Mouse (Mus musculus) kidney, embryonic 16.5 days (tissue): Measurements from ENCODE around the gene Trove2. TPM values are rescaled to one million over a fixed set of nuclear protein-coding genes. Genes with fewer than 3 reads are reported as not detected.
A peak's percentile ranks its signal among the peaks of the same experiment; 100 is the strongest.

Source experiments
- ATAC-seq: fragments of 200-750 bp; cut with Nextera tagmentation; 2 replicates; pipeline ENCODE4 v1.8.0; 2017; ENCODE audit warnings: moderate TSS enrichment; ENCODE audit not compliant: low FRiP score, low TSS enrichment
- H3K27ac ChIP-seq: fragments of 300-500 bp; sonication (generic); 2 replicates; pipeline ENCODE4 v1.5.1; 2014; ENCODE audit warnings: low read length
- H3K27me3 ChIP-seq: fragments of 300-500 bp; sonication (generic); 2 replicates; pipeline ENCODE4 v1.6.1; 2014; ENCODE audit warnings: low read length, control low read depth, mixed read lengths; ENCODE audit not compliant: insufficient read depth
- H3K36me3 ChIP-seq: fragments of 300-500 bp; sonication (generic); 2 replicates; pipeline ENCODE4 v1.6.1; 2014; ENCODE audit warnings: low read length, control low read depth, mixed read lengths; ENCODE audit not compliant: insufficient read depth
- H3K4me1 ChIP-seq: fragments of 300-500 bp; sonication (generic); 2 replicates; pipeline ENCODE4 v1.6.1; 2014; ENCODE audit warnings: low read length, control low read depth, mixed read lengths; ENCODE audit not compliant: insufficient read depth
- H3K4me2 ChIP-seq: fragments of 300-500 bp; sonication (generic); replicated peaks from 2 replicates; pipeline ENCODE4 v1.6.1; 2014; ENCODE audit warnings: low read depth, low read length
- H3K4me3 ChIP-seq: fragments of 300-500 bp; sonication (generic); 2 replicates; pipeline ENCODE4 v1.5.1; 2014; ENCODE audit warnings: mild to moderate bottlenecking, low read length
- H3K9ac ChIP-seq: fragments of 300-500 bp; sonication (generic); replicated peaks from 2 replicates; pipeline ENCODE4 v1.6.1; 2014; ENCODE audit warnings: low read length
- H3K9me3 ChIP-seq: fragments of 300-500 bp; sonication (generic); 2 replicates; pipeline ENCODE4 v1.6.1; 2016; ENCODE audit warnings: low read length, control low read depth
- WGBS: fragments of 180-500 bp; shearing (Covaris S2); extraction: QIAGEN DNeasy Blood & Tissue Kit; methylation state at CpG from one replicate; pipeline ENCODE4 v1.1.7; 2014; 5-methylcytosine and 5-hydroxymethylcytosine counted together
- polyA plus RNA-seq: library from polyadenylated mRNA; unstranded; fragments of >200 nt; fragmentation: Nextera tagmentation; extraction: Ambion mirVana; gene quantifications from 2 replicates; pipeline ENCODE4 v1.2.1, GENCODE M21; 2015

Trove2 gene
- polyA plus RNA-seq, 1 experiment from 2014 or later, result 16.2 TPM

DNA sequence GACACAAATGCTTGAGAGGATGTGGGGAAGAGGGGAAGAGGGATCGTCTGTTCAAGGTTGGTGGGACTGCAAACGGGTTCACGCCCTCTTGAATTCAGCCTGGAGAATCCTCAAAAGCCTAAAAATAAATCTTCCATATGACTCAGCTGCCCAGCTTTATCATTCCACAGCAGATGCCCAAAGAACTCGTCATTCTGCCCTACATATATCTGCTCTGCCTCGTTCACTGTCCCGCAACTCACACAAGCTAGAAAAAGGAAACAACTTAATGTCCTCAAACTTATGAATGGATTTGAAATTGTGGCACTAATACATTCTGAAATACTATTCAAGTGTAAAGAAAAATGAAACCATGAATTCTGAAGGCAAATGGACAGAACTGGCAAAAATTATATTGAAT is 3.0 kb downstream of the Trove2 start:
- H3K27me3 ChIP-seq, result no peaks in the 10 kb centered on the region
- H3K9ac ChIP-seq, result no peak overlapping the region
- no peak overlapping the region for H3K4me2 ChIP-seq
- no peak for ATAC-seq
- 76% methylated on average over 6 of the region's 6 CpGs for WGBS
- H3K36me3 ChIP-seq, result no peaks in the 10 kb centered on the region
- no peak overlapping the region for H3K4me3 ChIP-seq
- no peak overlapping the region for H3K27ac ChIP-seq
- peaks cover 23% of the 10 kb centered on the region for H3K4me1 ChIP-seq
- no peaks in the 10 kb centered on the region for H3K9me3 ChIP-seq

DNA sequence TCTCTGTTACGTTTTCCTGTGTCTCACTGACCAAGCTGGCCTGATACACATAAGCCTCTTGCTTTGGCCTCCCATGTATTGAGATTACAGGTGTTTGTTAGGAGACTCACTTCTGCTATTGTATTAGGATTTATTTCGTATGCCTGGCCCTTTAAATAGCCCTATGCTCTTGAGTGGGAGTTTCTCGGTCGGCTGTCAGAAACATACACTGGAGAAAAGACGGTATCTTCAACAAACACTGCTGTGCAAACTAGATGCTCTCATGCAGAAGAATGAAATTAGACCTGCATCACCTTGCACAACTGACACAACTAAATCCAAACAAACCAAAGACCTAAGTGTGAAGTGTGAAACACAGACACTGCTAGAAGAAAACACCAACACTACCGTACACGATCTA is 3.8 kb downstream of the Trove2 start:
- ATAC-seq, result no peak
- H3K9me3 ChIP-seq, result no peaks in the 10 kb centered on the region
- H3K9ac ChIP-seq, result no peak overlapping the region
- no peak overlapping the region for H3K4me3 ChIP-seq
- peaks cover 15% of the 10 kb centered on the region for H3K4me1 ChIP-seq
- H3K4me2 ChIP-seq, result no peak overlapping the region
- WGBS, result 59% methylated on average over 7 of the region's 7 CpGs
- H3K36me3 ChIP-seq, result no peaks in the 10 kb centered on the region
- H3K27me3 ChIP-seq, result no peaks in the 10 kb centered on the region
- H3K27ac ChIP-seq, result no peak overlapping the region

DNA sequence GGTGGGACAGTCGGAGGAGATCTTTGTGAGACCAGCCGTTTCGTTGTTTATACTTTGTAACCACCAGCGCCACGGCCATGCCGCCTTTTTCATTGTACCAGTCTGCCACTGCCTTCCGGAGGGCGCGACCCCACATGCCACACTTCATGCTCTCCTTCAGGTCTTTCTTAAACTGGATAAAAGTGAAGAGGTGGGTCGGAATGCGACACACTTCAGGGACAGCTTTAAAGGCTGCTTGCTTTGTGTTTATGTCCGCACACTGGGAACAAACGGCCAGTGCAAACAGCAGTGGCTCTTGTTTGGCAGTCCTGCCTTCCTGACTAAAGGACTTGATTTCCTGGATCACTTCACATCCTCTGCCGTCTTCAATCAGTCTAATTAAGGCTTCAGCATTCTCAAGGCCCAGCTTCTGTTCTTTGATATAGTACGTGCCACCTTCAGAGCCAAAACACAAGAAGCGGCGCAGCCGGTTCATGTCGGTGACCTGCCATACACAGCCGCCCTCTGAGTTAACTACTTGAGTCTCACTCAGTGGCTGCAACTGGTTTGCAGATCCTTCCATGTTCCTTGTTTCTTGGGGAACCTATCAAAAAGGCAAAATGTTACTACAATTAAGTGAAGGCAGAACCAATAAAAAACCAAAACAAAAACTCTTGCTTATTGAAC is 6.3 kb downstream of the Trove2 start:
- no peaks in the 10 kb centered on the region for H3K9me3 ChIP-seq
- 52% methylated on average over 20 of the region's 20 CpGs for WGBS
- H3K4me3 ChIP-seq, result no peak overlapping the region
- peak overlapping the region; percentile 10; the same call in 1 of the 2 replicates for H3K4me2 ChIP-seq
- H3K4me1 ChIP-seq, result peaks cover 9% of the 10 kb centered on the region; the same call in 1 of the 2 replicates
- H3K27me3 ChIP-seq, result no peaks in the 10 kb centered on the region
- H3K27ac ChIP-seq, result 0 out of 2 replicates have a peak overlapping the region, but pooled peaks have one; percentile 12
- H3K9ac ChIP-seq, result peak overlapping the region; percentile 44; the same call in 1 of the 2 replicates
- H3K36me3 ChIP-seq, result no peaks in the 10 kb centered on the region
- peak; percentile 54; the same call in 1 of the 2 replicates for ATAC-seq

DNA sequence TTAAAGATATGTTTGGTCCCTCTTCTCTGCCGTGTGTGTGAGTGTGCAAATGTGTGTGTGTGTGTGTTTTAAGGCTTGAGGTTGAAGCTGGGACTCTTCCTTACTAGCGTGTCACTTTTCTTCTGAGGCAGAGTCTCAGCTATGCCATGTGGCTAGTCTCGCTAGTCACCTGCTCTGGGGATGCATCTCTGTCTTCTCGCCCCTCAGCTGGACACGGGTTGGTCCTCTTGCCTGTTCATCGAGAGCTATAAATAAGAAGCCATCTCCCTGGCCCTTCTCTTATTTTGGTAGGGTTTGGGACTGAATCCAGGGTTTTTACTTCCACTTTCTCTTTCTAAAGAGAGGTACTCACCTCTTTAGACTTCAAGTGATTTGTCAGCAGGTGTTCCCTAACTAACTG is 10.6 kb downstream of the Trove2 start:
- 94% methylated on average over 6 of the region's 6 CpGs for WGBS
- Histone ChIP-seq H3K4me2 (no peak overlapping the region), H3K9me3 (no peaks in the 10 kb centered on the region), H3K4me3 (no peak overlapping the region), H3K9ac (no peak overlapping the region), H3K27me3 (no peaks in the 10 kb centered on the region), H3K4me1 (peaks cover 7% of the 10 kb centered on the region; the same call in 1 of the 2 replicates), H3K36me3 (peaks cover 5% of the 10 kb centered on the region; the same call in 1 of the 2 replicates), H3K27ac (no peak overlapping the region)
- no peak for ATAC-seq

DNA sequence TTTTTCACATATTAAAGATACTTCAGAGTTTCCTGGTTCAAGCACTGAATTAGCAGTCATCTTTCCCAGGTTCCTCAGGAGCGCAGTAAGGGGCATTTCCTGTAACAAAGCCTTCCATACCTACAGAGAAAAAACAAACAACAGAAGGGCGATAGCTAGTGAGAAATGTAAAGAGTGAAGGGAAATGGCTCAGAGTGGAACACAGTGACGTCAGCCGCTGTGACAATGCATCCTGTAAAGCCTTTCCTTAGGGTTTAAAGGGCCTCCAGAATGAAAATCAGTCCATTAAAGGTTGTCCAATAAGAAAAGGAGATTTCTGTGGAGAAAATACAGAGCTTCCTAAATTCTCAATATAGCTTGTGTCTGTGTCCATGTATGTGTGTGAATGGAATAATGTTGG is 11.1 kb downstream of the Trove2 start:
- Histone ChIP-seq H3K9me3 (no peaks in the 10 kb centered on the region), H3K4me2 (no peak overlapping the region), H3K27ac (no peak overlapping the region), H3K27me3 (no peaks in the 10 kb centered on the region), H3K36me3 (peaks cover 6% of the 10 kb centered on the region), H3K4me1 (peaks cover 6% of the 10 kb centered on the region; the same call in 1 of the 2 replicates), H3K9ac (no peak overlapping the region), H3K4me3 (no peak overlapping the region)
- 86% methylated on average over 4 of the region's 4 CpGs for WGBS
- no peak for ATAC-seq

DNA sequence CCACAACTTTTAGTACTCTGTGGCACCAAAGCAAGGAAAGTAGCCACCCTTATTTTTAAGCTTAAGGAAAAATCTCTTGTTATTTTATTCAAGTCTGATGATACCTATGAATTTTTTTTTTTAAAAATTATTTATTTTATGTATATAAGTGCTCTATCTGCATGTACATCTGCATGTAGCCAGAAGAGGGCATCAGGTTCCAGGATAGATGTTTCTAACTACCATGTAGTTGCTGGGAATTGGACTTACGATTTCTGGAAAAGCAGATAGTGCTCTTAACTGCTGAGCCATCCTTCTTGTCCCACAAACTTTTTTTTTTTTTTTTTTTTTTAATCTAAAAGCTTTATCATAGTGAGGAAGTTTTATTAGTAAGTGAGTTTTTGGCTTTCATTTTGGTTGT is 12.4 kb downstream of the Trove2 start:
- no peak for ATAC-seq
- WGBS, result 65% methylated on average over 1 of the region's 1 CpGs
- H3K9ac ChIP-seq, result no peak overlapping the region
- no peaks in the 10 kb centered on the region for H3K27me3 ChIP-seq
- peaks cover 18% of the 10 kb centered on the region for H3K36me3 ChIP-seq
- no peaks in the 10 kb centered on the region for H3K9me3 ChIP-seq
- H3K27ac ChIP-seq, result no peak overlapping the region
- H3K4me2 ChIP-seq, result no peak overlapping the region
- H3K4me1 ChIP-seq, result no peaks in the 10 kb centered on the region
- H3K4me3 ChIP-seq, result no peak overlapping the region

DNA sequence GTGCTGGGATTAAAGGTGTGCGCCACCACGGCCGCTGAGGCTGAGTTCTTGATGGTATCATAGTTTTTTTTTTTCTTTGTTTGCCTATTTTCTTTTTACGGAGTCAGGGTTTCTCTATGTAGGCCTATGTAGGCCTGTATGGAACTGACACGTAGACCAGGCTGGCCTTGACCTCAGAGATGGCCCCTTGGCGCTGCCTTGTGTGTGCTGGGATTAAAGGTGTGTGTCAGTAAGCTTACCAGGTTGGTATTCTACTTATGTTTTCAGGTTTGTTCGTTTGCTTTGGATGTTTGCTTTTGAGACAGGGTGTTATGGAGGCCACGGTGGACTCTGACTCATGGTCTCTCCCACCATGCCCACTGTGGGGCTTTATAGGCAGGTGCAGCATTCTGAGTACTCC is 14.7 kb downstream of the Trove2 start:
- peaks cover 31% of the 10 kb centered on the region for H3K36me3 ChIP-seq

DNA sequence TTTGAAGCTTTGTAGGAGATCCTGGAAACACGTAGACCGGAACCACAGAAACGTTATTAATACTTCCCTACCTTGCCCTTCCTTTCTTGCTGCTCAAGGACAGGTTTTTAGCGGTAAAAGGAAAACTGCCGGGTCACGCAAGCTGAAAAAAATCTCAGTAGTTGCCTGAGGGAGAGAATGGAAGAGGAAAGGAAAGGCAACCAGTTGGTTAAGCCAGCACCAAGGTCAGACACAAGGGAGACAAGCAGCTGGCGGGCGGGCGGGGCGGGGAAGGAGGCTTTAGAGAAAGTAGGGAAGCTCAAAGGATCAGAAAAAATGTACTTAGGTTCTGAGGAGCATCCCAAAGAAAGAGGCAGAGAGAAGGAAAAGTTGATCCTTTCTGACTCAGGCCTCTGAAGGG is 31.0 kb downstream of the Trove2 start:
- Histone ChIP-seq H3K27ac (no peak overlapping the region), H3K4me2 (no peak overlapping the region), H3K9me3 (no peaks in the 10 kb centered on the region), H3K27me3 (no peaks in the 10 kb centered on the region), H3K36me3 (peaks cover 25% of the 10 kb centered on the region), H3K4me3 (no peak overlapping the region), H3K9ac (no peak overlapping the region), H3K4me1 (no peaks in the 10 kb centered on the region)
- WGBS, result 86% methylated on average over 10 of the region's 10 CpGs
- ATAC-seq, result no peak

More for the DNA sequence above, 14.7 kb downstream of the Trove2 start:
- Histone ChIP-seq H3K27ac (no peak overlapping the region), H3K4me3 (no peak overlapping the region), H3K4me1 (no peaks in the 10 kb centered on the region), H3K9me3 (no peaks in the 10 kb centered on the region), H3K4me2 (no peak overlapping the region), H3K9ac (no peak overlapping the region), H3K27me3 (no peaks in the 10 kb centered on the region)
- WGBS, result 90% methylated on average over 8 of the region's 8 CpGs
- ATAC-seq, result no peak

DNA sequence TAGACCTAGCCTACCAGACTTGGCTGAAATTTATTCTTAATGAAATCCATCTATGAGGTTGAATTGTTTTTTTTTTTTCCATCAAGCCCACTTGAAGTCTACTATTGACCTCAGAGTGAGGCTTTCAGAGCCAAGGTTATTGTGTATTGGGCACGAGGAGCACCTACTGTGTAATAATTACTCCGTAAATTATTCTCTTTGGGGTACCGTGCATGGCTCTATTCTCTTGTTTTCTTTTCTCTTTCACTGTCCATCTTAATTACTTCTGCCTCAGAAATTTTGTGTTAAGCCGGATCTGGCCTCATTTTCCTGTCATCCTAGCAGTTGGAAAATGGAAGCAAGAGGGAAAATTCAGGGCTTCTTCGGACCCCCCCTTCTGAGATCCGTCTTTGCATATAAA is 34.7 kb downstream of the Trove2 start:
- Histone ChIP-seq H3K4me2 (no peak overlapping the region), H3K9ac (no peak overlapping the region), H3K9me3 (no peaks in the 10 kb centered on the region), H3K36me3 (peaks cover 21% of the 10 kb centered on the region; the same call in 1 of the 2 replicates), H3K27me3 (no peaks in the 10 kb centered on the region), H3K27ac (no peak overlapping the region), H3K4me3 (no peak overlapping the region), H3K4me1 (0 out of 2 replicates have a peak, but pooled peaks cover 2% of the 10 kb centered on the region)
- 89% methylated on average over 6 of the region's 6 CpGs for WGBS
- ATAC-seq, result no peak

DNA sequence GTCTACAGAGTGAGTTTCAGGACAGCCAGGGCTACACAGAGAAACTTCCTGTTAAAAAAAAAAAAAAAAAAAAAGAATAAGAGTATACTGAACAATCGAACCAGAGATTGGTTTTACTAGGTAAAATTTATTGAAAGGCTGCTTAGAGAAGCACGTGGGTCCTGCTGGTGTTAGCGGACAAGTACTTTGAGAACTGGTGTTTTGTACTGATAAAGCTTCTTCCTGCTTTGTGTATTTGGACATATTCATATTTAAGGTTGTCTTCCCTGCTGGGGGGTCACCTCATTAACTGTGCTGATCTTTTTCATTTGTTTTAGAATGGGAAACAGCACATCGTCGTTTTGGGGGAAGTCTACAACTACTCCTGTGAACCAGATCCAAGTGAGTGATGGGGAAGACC is 35.5 kb downstream of the Trove2 start:
- H3K9ac ChIP-seq, result no peak overlapping the region
- H3K9me3 ChIP-seq, result no peaks in the 10 kb centered on the region
- peaks cover 14% of the 10 kb centered on the region; the same call in 1 of the 2 replicates for H3K36me3 ChIP-seq
- WGBS, result 90% methylated on average over 5 of the region's 5 CpGs
- no peaks in the 10 kb centered on the region for H3K27me3 ChIP-seq
- 0 out of 2 replicates have a peak, but pooled peaks cover 2% of the 10 kb centered on the region for H3K4me1 ChIP-seq
- no peak overlapping the region for H3K4me3 ChIP-seq
- H3K4me2 ChIP-seq, result no peak overlapping the region
- no peak for ATAC-seq
- H3K27ac ChIP-seq, result no peak overlapping the region
